Mouse (Mus musculus) cerebellum, adult 9-10 months (tissue): ENCODE results near the gene Grm7.

Experiments
- DNase-seq: peaks from one replicate; pipeline ENCODE4 v3.0.0; 2022

The Grm7 gene

DNA sequence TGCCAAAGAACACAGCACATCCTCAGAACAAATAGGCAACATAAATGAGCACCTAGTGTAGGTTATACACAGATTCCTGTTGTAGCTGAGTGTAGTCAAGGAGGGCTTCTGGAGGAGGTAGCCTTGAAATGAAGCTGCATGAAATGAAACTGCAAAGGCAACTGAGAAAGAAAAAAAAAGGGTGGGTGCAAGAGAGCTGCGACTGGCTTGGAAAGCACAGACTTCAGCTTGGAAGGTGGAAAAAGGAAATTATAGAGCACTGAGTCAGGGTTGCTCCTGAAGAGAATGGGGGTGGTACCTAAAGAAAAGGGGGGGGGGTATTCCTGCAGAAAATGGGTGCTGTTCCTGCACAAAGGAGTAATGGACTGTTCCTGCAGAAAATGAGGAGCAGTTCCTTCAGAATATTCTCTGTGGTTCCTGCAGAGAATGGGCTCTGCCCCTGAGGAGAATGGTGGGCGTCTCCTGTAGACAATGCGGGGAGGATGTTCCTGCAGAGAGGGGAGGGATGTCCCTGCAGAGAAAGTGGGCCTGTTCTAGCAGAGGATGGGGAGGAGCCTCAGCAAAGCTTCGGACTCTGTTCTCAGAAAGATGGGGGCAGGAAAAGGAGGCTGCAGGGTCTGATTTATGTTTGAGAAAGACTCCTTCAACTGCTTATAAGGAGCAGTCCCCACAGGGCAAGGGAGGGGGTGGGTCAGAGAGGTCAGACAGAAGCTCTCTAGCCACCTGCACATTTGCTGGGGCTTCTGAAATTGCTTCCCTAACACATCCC is 726.4 kb downstream of the Grm7 start:
- DNase-seq, result no peak

DNA sequence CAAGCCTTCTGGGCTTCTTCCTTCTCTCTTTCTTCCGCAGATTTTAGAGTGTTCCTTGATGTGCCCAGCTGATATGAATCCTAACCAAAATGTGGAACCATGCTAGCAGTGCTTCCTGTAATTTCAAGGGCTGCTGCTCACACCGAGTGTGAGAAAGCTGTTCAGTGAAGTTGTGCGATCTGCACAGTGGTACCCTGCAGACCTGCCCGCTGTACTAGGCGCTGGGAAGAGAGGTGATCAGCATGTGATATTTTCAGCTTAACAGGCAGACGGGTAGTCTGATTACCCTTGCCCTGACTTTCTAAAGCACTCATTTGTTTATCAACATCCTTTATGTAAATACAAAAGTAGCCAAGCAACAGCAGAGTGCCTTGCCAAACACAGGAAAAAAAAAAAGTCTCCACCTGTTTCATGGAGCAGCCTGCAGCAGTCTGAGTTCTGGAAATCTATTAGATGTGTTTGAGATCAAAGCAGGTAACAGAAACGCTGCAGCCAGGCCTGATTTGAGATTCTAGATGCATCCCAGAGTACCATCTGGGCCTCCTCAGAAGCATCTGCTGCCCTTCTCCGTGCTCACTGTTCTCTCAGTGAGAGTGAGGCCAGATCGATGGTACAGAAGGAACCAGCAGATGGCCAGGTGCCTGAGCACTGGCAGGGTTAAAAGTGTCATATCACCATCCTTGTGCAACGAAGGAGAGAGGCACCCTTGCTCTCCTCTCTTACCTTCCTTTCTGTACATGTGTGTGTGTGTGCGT is 727.4 kb downstream of the Grm7 start:
- DNase-seq, result peak; percentile 48

DNA sequence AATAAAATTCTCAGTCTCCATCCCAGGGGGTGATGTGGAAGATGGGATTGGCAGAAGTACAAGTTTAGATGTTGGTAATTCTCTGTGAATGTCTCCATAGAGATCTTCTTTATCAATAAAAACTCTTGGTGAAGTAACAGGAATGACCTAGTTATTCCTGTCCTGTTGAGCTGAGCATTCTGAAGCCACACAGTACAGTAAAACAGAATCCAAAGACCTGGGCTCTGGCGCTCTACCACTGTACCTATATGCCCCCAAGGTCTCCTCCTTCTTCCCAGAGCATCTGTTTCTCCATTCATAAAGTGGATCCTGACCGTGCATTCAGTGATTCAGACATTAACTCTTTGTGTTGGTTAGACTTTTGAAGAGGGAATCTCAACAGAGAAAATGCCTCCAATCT is 735.3 kb downstream of the Grm7 start:
- DNase-seq, result no peak

DNA sequence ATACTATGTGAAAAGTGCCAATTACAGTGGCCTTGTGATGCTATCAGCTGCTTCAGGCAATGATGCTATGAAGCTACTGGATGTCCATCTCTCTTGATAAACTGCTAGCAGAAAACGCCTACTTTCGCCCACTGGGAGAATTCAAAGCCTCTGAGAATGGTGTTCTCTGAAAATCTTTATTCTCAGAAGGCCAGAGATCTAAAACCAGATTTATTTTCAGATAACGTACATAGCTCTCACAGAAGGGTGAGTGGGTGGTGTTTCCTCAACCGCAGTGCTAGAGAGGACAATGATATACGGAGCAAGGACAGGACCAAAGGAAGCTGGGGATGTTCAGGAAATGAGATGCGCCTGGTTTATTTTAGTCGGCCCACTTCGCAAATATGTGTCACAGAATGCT is 763.4 kb downstream of the Grm7 start:
- DNase-seq, result no peak

DNA sequence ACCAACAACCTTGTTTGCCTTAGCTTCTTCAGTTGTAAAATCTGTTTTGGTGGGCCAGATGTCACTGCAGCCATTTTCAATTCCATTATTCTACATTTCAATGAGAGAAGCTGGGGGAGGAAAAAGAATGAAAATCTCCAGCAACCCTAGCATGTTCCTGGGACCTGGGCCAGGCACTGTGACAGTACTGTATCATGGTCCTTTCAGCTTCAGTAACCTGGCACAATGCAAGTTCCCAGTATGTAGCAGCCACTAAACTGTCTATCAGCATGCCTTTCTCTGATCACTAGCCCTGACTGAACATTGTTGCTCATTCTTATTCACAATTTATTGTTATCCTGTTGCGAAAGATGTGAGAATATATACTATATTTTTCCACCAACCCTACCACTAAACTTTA is 779.4 kb downstream of the Grm7 start:
- DNase-seq, result no peak

DNA sequence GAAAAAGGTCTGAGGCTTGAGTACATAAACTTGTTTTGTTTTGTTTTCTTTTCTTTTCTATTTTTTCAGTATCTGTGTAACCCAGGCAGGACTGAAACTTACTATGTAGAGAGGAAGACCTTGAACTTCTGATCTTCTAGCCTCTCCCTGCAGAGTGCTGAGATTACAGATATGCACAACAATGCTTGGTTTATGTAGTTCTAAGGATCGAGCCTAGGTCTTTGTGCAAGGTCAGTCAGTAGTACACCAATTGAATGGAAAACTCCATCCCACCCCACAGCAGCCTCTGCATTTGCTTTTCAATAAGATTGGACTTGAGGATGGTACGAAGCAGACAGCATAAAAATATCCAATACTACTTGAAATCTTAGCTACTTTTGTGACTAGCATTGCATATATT is 800.8 kb downstream of the Grm7 start:
- no peak for DNase-seq

DNA sequence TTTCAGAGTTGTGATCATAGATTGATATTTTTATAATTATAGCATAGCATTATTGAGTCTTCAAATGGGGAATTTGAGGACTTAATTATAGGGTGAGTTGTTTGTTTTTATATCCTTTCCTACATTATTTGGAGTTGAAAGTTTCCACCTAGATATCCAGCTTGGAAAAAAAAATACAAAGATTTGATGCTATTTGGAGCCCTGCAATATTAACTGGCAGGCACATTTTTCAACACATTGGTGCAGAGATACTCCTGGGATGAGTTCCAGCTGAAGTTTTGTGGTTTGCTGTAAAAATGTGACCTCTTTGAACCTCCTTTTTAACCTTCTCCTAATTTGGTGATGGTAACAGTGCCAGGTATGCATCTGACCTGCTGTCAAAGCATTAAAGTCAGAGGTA is 802.5 kb downstream of the Grm7 start:
- no peak for DNase-seq

DNA sequence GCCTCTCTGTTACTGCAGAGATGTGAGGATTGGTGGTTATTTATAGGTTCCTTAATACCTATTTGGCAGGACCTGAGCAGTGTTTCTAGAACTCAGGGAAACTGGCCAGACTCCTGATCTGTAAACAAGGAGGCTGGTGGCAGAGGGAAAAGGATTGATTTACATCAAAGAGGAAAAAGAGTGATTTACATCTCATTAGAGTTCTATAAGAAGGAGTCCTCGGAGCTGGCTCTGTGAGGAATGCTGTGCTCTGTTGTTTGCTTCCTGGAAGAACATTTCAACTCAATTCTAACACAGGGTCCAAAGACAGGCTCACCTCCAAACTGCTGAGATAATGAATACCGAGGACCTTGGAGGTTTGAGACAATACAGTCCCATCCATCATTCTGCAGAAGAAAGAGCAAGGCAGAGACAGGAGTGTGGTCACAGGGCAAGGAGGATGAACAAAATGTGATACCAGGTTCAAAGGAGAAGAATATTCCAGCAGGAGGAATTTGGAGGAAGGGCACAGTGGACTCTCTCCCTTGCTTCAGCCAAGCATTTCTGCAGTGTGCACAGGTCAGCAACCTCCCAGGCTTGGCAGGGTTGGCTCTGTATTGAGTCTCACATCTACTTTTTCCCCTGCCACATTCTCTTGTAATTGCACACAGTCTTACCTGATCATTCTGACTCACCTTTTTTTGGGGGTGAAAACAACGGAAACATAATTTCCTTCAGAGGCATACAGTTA is 803.8 kb downstream of the Grm7 start:
- DNase-seq, result no peak

DNA sequence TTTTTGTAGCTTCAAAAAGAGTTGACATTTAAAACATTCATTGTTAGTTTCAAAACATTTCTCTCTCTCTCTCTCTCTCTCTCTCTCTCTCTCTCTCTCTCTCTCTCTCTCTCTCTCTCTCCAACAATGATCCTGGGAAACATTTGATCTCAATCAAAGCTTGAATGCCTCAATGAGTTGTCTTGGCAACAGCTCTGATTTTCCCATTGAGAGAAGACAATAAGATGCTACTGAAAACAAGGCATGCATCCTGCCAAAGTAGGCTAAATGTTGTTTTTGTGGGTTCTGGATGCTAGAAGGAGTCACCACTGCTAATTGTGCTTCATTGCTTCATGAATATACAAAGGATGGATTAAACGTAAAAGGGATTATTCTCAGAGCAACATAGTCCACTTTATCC is 836.5 kb downstream of the Grm7 start:
- no peak for DNase-seq

DNA sequence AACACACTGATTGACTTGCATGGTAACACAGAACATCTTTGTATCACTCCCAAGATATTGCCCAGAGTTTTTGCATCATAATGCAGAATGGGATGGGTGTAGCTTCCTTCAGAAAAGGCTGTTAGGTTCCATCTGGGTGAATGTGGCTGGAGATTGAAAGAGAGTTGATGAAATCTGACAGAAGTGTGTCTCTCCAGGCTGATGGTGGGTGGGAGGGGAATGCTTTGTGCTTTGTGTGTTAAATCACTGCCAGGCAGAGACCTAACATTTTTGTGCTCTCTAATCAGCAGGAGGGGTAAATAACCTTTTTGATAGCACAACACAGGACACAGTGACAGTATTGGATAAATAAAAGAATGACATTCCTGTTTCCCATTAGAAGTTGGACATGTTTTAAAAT is 840.7 kb downstream of the Grm7 start:
- DNase-seq, result no peak

DNA sequence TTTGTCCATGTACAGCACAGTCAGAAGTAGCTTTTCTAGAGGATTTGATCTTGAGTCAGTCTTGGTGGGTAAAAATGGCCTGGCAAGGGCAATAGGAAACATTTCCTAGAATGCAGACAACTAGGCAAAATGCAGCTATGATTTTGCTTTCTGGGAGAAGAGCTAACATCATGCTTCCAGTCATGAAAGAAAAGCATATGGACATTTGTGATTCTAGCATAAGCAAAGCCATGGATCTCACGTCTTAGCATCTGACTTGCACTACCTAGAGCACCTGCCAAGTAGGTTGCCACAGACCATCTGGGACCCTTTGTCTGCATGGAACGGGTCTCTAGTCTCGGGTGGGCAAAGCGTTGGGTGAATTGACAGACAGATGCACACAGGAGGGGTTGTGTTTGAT is 842.2 kb downstream of the Grm7 start:
- no peak for DNase-seq

DNA sequence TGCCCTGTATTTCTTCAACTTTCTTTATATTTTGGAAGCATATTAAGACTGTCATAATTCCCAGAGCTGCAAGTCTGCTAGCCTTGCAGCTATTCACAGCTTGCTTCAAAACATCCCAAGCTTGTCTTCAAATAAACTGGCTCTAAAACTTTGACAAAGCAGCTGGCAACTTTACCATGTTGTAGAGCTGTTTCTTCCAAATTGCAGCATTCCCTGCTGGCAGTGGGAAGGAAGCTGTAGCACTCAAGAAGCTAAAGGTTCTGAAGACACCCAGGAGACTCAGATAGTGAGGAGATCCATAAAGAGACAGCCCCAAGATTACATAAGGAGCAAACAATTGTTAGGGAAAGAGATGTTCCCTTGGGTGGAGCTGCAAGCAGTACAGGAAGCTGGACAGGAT is 846.8 kb downstream of the Grm7 start:
- DNase-seq, result no peak

DNA sequence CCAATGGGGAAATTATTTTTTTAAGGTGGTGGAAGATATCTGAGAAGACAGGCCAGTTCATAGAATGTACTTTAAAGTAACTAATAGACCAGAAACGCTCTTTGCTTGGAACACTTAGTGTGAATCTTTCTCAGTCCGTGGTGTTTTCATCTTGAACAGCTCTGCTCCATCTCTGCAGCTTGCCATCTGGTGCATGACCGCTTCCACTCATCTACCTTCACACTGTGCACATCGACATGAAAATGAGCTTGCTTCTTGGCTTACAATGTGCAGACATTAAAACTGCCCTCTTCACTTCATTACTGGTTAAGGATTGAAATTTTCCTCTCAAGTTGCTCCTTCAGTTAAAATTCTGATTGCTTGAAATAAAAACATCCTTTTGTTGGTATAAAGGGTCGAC is 854.2 kb downstream of the Grm7 start:
- no peak for DNase-seq

DNA sequence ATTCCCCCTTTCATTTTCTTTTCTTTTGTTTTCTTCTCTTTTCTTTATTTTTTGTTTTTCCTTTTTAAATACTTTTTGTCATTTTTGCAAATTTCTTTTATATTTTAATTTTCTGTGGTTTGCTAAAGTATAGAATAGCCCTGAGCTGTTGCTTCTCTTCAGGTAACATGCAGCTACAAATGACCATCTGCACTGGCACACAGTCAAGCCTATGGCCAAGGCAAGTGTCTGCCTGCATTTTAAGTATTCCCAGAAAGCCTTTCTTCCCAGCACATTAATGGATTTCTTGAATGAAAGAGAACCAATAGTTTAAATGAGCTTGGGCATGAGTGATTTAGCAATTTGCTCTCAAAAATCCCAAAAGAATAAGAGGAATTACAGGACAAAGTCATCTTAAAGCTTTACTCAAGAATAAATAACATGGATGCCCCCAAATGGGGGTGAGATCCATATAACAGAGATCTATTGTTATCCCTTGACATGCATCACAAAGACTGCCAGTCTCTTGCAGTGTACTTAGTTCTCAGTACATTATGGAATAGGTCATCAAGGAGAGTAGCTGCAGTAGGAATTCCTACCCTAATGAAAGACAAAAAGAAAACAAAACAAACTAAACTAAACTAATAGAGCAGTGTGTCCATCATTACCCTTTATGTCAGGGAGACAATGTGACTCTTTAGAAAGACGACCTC is 865.5 kb downstream of the Grm7 start:
- DNase-seq, result no peak

DNA sequence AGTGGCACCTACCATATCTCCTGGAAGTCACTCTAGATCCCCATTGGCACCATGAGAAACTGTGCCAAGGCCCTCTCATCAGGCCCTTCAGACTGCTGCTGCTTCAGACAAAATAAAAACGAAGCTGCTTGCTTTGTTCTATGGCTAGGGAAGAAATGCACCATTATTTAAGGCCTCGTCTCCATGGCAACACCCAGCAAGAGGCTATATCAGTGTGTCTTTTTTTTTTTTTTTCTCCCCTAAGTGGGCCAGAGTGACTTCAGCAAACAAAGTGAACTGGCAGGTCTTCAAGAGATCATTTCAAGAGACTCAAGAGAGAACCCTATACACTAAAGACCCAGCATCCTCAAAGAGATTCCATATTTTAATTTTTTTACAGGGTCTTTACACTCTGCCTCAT is 867.0 kb downstream of the Grm7 start:
- no peak for DNase-seq

DNA sequence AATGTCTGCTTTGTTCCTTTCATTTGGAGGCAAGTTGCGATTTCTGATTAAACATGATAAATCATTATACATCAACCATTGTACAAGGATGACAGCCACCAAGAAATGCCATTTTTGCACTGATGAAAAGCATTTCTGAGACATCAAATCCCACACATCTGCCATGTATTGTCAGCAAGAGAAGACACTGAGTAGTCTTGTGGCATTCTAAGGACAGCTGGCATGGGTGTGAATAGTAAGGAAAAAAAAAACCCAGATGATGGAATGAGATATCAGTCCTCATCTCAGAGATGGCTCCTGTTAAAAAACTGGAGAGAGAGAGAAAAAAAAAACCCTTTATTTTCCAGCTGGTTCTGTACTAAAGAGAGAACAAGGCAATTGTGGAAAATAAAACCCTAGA is 875.8 kb downstream of the Grm7 start:
- DNase-seq, result no peak

DNA sequence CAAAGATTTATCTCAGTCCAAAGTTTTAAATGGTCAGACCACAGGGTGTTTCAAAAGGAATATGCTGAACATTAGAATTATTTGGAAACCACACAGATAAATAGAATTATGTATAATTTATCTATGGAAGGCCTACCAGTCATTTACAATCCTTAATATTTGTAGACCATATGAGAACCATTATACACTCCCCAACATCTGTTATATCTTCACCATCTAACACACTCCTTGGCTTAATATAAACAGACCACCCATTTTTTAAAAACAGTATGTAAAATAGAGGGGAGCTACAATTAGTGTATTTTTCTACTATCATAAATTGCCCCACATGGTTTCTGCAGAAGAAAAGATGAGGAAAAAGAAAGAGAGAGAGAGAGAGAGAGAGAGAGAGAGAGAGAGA is 876.7 kb downstream of the Grm7 start:
- DNase-seq, result no peak

DNA sequence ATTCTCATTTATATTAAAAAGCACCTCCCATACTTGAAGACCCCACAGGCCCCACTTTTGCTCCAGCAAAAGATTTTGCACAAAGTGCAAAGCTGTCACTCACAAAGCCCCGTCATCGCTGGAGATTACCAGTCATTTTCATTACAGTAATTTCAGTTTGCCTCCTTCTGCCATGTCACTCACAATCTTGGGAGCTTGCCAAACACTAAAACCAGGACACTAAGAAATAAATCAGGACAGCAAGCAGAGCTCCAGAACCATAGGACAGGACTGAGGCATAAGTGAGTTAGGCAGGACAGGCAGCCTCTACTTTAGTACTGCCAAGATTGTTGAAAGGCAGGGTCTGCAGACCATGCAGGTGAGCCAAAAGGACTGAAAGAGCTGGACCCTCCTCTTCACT is 884.6 kb downstream of the Grm7 start:
- peak; percentile 20 for DNase-seq

DNA sequence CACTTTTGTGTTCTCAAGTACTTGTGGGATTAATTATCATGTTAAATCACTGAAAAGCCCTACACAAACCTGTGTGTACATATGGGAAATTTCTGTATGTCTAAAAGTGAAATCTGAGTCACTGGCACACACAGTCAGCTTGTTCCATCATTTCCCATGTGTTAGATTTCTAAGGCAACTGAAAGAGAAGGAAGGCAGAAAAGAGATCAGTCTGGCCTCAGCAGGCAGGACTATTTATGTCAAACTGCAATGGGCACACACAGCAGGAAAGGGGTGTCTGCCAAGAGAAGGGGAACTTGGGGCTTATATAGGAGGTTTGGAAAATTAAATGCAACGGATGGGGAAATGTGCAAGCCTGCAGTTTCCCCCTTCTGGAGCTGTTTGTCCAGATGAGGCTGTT is 913.2 kb downstream of the Grm7 start:
- DNase-seq, result no peak

DNA sequence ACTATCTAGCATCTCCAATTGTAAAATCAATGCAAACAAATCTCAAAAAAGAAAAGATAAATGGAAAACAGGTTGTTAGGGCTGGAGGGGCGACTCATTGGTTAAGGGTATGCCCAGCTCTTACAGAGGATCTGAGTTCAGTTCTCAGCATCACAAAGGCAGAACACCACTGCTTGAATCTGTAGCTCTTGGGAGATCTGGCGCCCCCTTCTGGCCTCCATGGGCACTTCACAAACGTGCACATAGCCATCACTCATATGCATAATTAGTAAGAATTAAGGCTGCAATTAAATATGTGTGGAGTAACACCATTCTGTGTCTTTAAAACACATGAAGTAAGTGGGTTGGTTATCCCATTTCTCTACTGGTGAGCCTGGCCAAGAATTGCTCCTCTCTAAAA is 914.1 kb downstream of the Grm7 start:
- DNase-seq, result no peak

DNA sequence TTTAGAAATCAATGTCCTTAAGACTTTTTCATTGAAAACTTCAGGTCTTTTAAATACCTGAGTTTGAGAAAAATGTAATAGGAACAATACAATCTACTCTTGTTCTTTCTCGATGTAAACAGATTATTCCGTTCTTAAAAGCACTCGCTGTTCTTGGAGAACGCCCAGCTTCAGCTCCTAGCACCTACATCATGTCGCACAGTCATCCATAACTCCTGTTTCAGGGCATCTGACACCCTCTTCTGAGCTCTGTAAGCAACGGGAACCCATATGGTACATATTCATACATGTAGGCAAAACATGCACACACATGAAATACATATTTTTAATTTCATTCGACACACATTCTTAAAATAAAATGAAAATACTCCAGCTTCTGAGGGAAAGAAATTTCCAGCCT is 916.0 kb downstream of the Grm7 start:
- no peak for DNase-seq

DNA sequence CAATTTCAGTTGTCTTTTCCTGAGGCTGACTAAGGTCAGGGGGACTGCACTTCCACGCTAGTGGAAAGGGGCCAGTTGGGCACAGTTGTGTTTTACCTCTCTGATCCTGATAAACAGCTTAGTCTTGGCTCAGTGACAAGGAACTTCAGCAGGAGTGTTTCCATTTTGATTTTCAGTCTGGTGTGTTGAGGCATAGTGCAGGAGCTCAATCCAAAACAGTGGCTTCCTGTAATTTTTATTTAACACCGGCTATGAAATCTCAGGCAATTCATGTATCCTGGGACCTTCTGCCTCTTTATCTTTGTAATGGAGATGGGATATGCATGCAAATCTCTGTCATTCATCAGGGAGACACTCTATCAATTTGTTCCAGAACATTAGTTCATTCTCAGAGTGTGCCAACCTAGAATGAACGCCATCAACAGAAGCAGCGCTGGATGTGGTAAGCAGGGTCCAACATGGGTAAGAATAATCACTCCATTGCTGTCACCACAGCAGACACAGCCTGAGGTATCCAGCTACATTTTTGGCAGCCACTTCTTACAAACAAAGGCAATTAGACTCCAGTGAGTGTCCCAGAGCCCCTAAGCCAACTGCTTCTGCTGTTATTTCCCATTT is 926.2 kb downstream of the Grm7 start:
- no peak for DNase-seq

DNA sequence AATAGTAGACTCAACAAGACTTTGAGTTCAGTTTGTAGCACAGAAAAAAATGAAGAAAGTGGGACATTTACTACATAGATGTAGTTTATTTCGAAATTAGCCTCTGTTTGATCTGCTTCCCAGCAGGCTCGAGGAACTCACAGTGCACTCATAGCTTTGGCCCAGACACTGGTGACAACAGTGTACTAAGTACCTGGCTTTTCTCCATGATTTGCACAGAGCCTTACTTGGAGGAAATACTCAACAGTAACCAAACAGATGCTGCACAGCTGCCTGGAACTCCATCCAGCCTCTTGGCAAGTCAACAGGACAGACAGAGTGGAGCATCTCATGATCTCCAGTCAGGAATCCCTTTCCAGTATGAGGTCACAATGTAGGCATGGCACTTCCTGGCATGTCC is 939.5 kb downstream of the Grm7 start:
- no peak for DNase-seq
